Mouse (Mus musculus) ZHBTc4 (cell line): ENCODE data around the gene Chml.

ENCODE experiments used
- DNase-seq: peaks from one replicate; pipeline ENCODE4 v3.0.0-alpha.2; 2011; ENCODE audit warnings: low read depth, low spot score

The Chml gene

GRCm38 (mm10) chr1:175659900-175660299 is 32.8 kb downstream of the Chml start:
- no peak for DNase-seq

- no peak for DNase-seq
These were observed 44.1 kb downstream of the Chml start for GRCm38 (mm10) chr1:175648615-175649014.

GRCm38 (mm10) chr1:175646952-175647351 is 45.7 kb downstream of the Chml start:
- DNase-seq = no peak

GRCm38 (mm10) chr1:175643496-175644265 is 49.0 kb downstream of the Chml start:
- DNase-seq = no peak

- DNase-seq = no peak
These were observed 52.1 kb downstream of the Chml start for GRCm38 (mm10) chr1:175640435-175641150.

- no peak for DNase-seq
These were observed 53.6 kb downstream of the Chml start for GRCm38 (mm10) chr1:175639072-175639471.

GRCm38 (mm10) chr1:175637677-175638076 is 55.0 kb downstream of the Chml start:
- DNase-seq = no peak

- DNase-seq = no peak
These were observed 60.2 kb downstream of the Chml start for GRCm38 (mm10) chr1:175632470-175632869.
